Mouse (Mus musculus) embryonic fibroblast, embryonic 13.5 days (primary cell): ENCODE measurements around the gene Anxa9. TPM values are rescaled to one million over a fixed set of nuclear protein-coding genes. Genes with fewer than 3 reads are reported as not detected.
A peak's percentile ranks its signal among the peaks of the same experiment; 100 is the strongest.

Experiments
- H3K27ac ChIP-seq: 2 replicates; pipeline ENCODE4 v1.5.1; 2012; ENCODE audit warnings: low read length, control low read depth, inconsistent platforms; ENCODE audit not compliant: insufficient read depth
- H3K4me1 ChIP-seq: 2 replicates; pipeline ENCODE4 v1.6.1; 2011; ENCODE audit warnings: low read length; ENCODE audit not compliant: control insufficient read depth, insufficient read depth
- H3K4me3 ChIP-seq: 2 replicates; pipeline ENCODE4 v1.5.1; 2011; ENCODE audit warnings: mild to moderate bottlenecking, control low read depth, low read length; ENCODE audit not compliant: insufficient read depth
- CTCF ChIP-seq: IDR thresholded peaks from 2 replicates; pipeline ENCODE4 v1.5.1; 2011; ENCODE audit warnings: mild to moderate bottlenecking, control low read depth, low read length, moderate library complexity, borderline replicate concordance; ENCODE audit not compliant: insufficient read depth
- POLR2A ChIP-seq: IDR thresholded peaks from 2 replicates; pipeline ENCODE4 v1.6.1; 2011; ENCODE audit warnings: low read depth, mild to moderate bottlenecking, control low read depth, low read length, moderate library complexity
- polyA plus RNA-seq: library from polyadenylated mRNA; stranded (reverse); fragments of >200 nt; gene quantifications from 2 replicates; pipeline ENCODE4 v1.2.4, GENCODE M21; 2011; ENCODE audit warnings: low read depth; ENCODE audit not compliant: missing spikeins, insufficient read length

Anxa9 gene
- polyA plus RNA-seq, 1 experiment = 0.79 TPM

DNA sequence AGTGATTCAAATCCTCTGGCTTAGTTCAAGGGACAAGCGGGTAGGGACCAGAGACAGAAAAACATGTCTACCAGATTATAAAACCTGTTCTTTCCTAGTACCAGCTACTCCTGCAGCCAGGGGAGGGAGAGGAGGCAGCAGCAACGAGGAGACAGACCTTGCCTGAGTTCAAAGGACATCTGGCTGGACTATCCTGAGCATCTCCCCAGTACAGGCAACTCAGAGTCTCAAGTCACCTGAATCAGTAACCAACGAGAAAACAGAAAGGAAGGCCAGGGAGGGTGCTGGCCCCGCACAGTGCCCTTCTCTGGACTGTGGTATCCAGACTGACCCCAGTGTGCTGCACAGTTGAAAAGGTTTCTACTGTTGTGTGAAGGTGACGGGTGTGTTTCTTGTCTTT, 50.0 kb downstream of the Anxa9 start:
- H3K27ac ChIP-seq = no peak overlapping the region
- H3K4me1 ChIP-seq = 0 out of 2 replicates have a peak, but pooled peaks cover 1% of the 10 kb centered on the region
- TF ChIP-seq CTCF (no peak), POLR2A (no peak)
- no peak overlapping the region for H3K4me3 ChIP-seq

DNA sequence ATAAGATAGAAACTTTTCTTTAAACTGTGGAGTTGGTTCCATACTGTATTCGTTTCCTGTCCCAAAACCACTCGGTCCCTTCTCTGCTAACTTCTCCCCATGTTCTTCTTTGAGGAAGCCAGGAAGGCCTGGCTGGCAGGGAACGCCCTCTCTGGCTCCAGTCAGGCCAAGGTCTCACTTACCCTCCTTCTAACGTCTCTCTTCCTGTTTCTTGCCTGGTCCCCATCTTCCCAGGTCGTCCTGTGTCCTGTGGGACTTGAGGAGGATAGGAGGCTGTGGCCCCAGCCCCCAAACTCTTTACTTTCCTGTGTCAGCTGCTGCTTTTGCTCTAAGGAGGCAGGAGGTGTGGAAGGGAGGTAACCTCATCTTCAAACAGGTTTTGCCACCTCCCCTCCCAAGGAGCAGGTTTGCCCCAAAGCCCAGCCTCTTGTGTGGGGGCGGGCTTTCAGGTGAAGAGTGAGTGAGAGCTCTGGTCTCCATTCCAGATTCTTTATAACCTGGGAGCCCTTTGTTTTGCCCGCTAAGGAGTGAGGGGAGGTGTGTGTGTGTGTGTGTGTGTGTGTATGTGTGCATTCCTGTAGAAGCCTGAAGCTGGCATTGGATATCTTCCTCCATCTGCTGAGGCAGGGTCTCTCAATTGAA, 56.1 kb downstream of the Anxa9 start, which contains the start of gene Bnipl:
TSS of gene Bnipl (minus strand) at position 411 of the 642 bp plus-strand sequence.
- Histone ChIP-seq H3K27ac (no peak within 1 kb of the TSS), H3K4me3 (no peak within 1 kb of the TSS), H3K4me1 (peaks cover 5% of the 10 kb centered on the region; the same call in 1 of the 2 replicates)
- TF ChIP-seq CTCF = no peak
- no peak for TF ChIP-seq POLR2A

DNA sequence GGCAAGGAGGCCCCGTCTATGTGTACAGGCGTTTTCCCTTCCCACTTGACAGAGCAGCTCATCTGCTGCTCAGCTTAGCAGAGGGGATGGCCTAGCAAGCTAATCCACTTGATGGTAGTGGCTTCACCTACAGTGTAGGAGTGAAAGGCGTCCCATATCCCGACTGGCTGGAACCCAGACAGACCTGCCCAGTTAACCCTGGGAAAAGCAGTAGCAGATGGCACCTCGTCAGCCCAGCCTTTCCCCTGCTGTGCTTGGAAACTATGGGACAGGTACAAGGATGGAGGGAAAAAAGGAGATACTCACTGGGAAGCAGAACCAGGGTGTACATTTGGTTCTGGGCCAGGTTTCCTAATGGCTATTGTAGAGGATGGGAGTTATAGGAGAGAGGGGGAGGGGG, 56.6 kb downstream of the Anxa9 start:
- Histone ChIP-seq H3K4me3 (no peak overlapping the region), H3K4me1 (peaks cover 5% of the 10 kb centered on the region; the same call in 1 of the 2 replicates), H3K27ac (no peak overlapping the region)
- TF ChIP-seq CTCF (no peak), POLR2A (no peak)

- peaks cover 5% of the 10 kb centered on the region; the same call in 1 of the 2 replicates for H3K4me1 ChIP-seq
- H3K27ac ChIP-seq = 0 out of 2 replicates have a peak overlapping the region, but pooled peaks have one; percentile 17
- TF ChIP-seq CTCF = no peak
- TF ChIP-seq POLR2A = no peak
- no peak overlapping the region for H3K4me3 ChIP-seq
Measured at GRCm38 (mm10) chr3:95247660-95248336, 59.2 kb downstream of the Anxa9 start.

- Histone ChIP-seq H3K4me3 (no peak overlapping the region), H3K4me1 (peaks cover 5% of the 10 kb centered on the region; the same call in 1 of the 2 replicates), H3K27ac (peak overlapping the region; percentile 84)
- peak; percentile 23; the same call in 1 of the 2 replicates for TF ChIP-seq POLR2A
- no peak for TF ChIP-seq CTCF
Measured at GRCm38 (mm10) chr3:95246465-95247231, 60.3 kb downstream of the Anxa9 start.

Other genes with a start within 250 kb of the Anxa9 start
- 73.5 and 78.1 TPM in 2 replicates for gene Pip5k1a, start 200.2 kb downstream of the Anxa9 start, polyA plus RNA-seq
- gene Vps72, start 196.2 kb downstream of the Anxa9 start, polyA plus RNA-seq = 37.2 and 40.4 TPM in 2 replicates
- not detected in 2 replicates for gene Tmod4, start 182.7 kb downstream of the Anxa9 start, polyA plus RNA-seq
- 43.5 and 51.5 TPM in 2 replicates for gene Scnm1, start 173.2 kb downstream of the Anxa9 start, polyA plus RNA-seq
- 5.4 and 5.6 TPM in 2 replicates for gene Lysmd1, start 173.1 kb downstream of the Anxa9 start, polyA plus RNA-seq
- 0.47 TPM in 1 of 2 replicates, not detected in the other for gene Tnfaip8l2, start 164.8 kb downstream of the Anxa9 start, polyA plus RNA-seq
- 5.9 and 8.6 TPM in 2 replicates for gene Sema6c, start 146.7 kb downstream of the Anxa9 start, polyA plus RNA-seq
- gene Gabpb2, start 89.3 kb downstream of the Anxa9 start, polyA plus RNA-seq = 16.1 and 22.7 TPM in 2 replicates
- 65.4 and 67.4 TPM in 2 replicates for gene Cdc42se1, start 78.4 kb downstream of the Anxa9 start, polyA plus RNA-seq
- 33.0 and 44.0 TPM in 2 replicates for gene Mllt11, start 75.0 kb downstream of the Anxa9 start, polyA plus RNA-seq
- gene Gm128, start 65.6 kb downstream of the Anxa9 start, polyA plus RNA-seq = not detected in 2 replicates
- gene Bnipl, start 56.0 kb downstream of the Anxa9 start, polyA plus RNA-seq = not detected in 2 replicates
- 25.5 and 26.9 TPM in 2 replicates for gene Mindy1, start 25.8 kb downstream of the Anxa9 start, polyA plus RNA-seq
- 22.2 and 22.9 TPM in 2 replicates for gene Prune1, start 25.1 kb downstream of the Anxa9 start, polyA plus RNA-seq
- 159 and 178 TPM in 2 replicates for gene Cers2, start 7.6 kb upstream of the Anxa9 start, polyA plus RNA-seq
- 28.6 and 34.3 TPM in 2 replicates for gene Setdb1, start 50.0 kb upstream of the Anxa9 start, polyA plus RNA-seq
- not detected in 2 replicates for gene 4930558C23Rik, start 95.7 kb upstream of the Anxa9 start, polyA plus RNA-seq
- gene Arnt, start 127.2 kb upstream of the Anxa9 start, polyA plus RNA-seq = 56.8 and 72.1 TPM in 2 replicates
- gene Ctsk, start 192.1 kb upstream of the Anxa9 start, polyA plus RNA-seq = 60.5 and 72.7 TPM in 2 replicates
- gene Ctss, start 219.6 kb upstream of the Anxa9 start, polyA plus RNA-seq = 0.60 and 5.1 TPM in 2 replicates